Mouse (Mus musculus): ENCODE measurements around the gene Fthl17e.
"Not testable (repeated sequence)": the region's sequence is repeated elsewhere in the genome, so short reads cannot be mapped to it uniquely, and the experiment has no call there.

Fthl17e gene

GRCm38 (mm10) chrX:9033193-9033592 lies at the start of gene Fthl17e:
TSS of gene Fthl17e (plus strand) at chrX:9033493.
- DNase-seq (ENCODE audit: low read depth, low spot score) = not testable (repeated sequence)

- DNase-seq (ENCODE audit: low read depth, low spot score) = not testable (repeated sequence)
Observed at GRCm38 (mm10) chrX:8986655-8987054, 46.6 kb upstream of the Fthl17e start, which contains the start of gene Fthl17d. TSS of gene Fthl17d (minus strand) at chrX:8986755.

GRCm38 (mm10) chrX:9016079-9016478 lies 17.2 kb upstream of the Fthl17e start:
- no peak for DNase-seq (ENCODE audit: low read depth, low spot score)

- no peak for DNase-seq (ENCODE audit: low read depth, low spot score)
Observed at GRCm38 (mm10) chrX:9019481-9019880, 13.8 kb upstream of the Fthl17e start.

- not testable (repeated sequence) for DNase-seq (ENCODE audit: low read depth, low spot score)
Observed at GRCm38 (mm10) chrX:9041611-9042010, 8.3 kb downstream of the Fthl17e start.

- peak; percentile 40 for DNase-seq (ENCODE audit: low read depth, low spot score)
Observed at GRCm38 (mm10) chrX:9060952-9061351, 27.7 kb downstream of the Fthl17e start.

GRCm38 (mm10) chrX:9062101-9062500 lies 28.8 kb downstream of the Fthl17e start:
- no peak for DNase-seq (ENCODE audit: low read depth, low spot score)

GRCm38 (mm10) chrX:9062715-9063114 lies 29.4 kb downstream of the Fthl17e start, which contains the start of gene Fthl17f:
TSS of gene Fthl17f (plus strand) at chrX:9063015.
- not testable (repeated sequence) for DNase-seq (ENCODE audit: low read depth, low spot score)

GRCm38 (mm10) chrX:9077699-9078098 lies 44.4 kb downstream of the Fthl17e start:
- not testable (repeated sequence) for DNase-seq (ENCODE audit: low read depth, low spot score)
